Mouse (Mus musculus) stomach, postnatal 0 days (tissue): ENCODE data around the gene Tnk1. TPM values are rescaled to one million over a fixed set of nuclear protein-coding genes. Genes with fewer than 3 reads are reported as not detected.
A peak's percentile ranks its signal among the peaks of the same experiment; 100 is the strongest.
"Not testable (repeated sequence)": the region's sequence is repeated elsewhere in the genome, so short reads cannot be mapped to it uniquely, and the experiment has no call there.

ENCODE experiments used
- ATAC-seq: fragments of 200-750 bp; cut with Nextera tagmentation; 2 replicates; pipeline ENCODE4 v1.8.0; 2017; ENCODE audit not compliant: low FRiP score, low TSS enrichment
- DNase-seq: peaks from one replicate; pipeline ENCODE4 v3.0.0-alpha.2; 2016; ENCODE audit warnings: low spot score
- H3K27ac ChIP-seq: fragments of 300-500 bp; sonication (generic); replicated peaks from 2 replicates; pipeline ENCODE4 v1.5.1; 2014; ENCODE audit warnings: mild to moderate bottlenecking, control low read depth
- H3K27me3 ChIP-seq: fragments of 300-500 bp; sonication (generic); 2 replicates; pipeline ENCODE4 v1.6.1; 2014; ENCODE audit warnings: low read length; ENCODE audit not compliant: control insufficient read depth, insufficient read depth
- H3K36me3 ChIP-seq: fragments of 300-500 bp; sonication (generic); 2 replicates; pipeline ENCODE4 v1.6.1; 2014; ENCODE audit warnings: low read length, mixed read lengths; ENCODE audit not compliant: control insufficient read depth, insufficient read depth
- H3K4me1 ChIP-seq: fragments of 300-500 bp; sonication (generic); replicated peaks from 2 replicates; pipeline ENCODE4 v1.6.1; 2014; ENCODE audit warnings: antibody characterized with exemption; ENCODE audit not compliant: control insufficient read depth, insufficient read depth
- H3K4me2 ChIP-seq: fragments of 300-500 bp; sonication (generic); replicated peaks from 2 replicates; pipeline ENCODE4 v1.6.1; 2014; ENCODE audit warnings: low read depth, mild to moderate bottlenecking, control low read depth, moderate library complexity
- H3K4me3 ChIP-seq: fragments of 300-500 bp; sonication (generic); 2 replicates; pipeline ENCODE4 v1.5.1; 2014; ENCODE audit warnings: low read depth, low read length, control low read depth
- H3K9ac ChIP-seq: fragments of 300-500 bp; sonication (generic); 2 replicates; pipeline ENCODE4 v1.6.1; 2014; ENCODE audit warnings: mild to moderate bottlenecking, low read length, control low read depth, mixed read lengths
- H3K9me3 ChIP-seq: fragments of 300-500 bp; sonication (generic); 2 replicates; pipeline ENCODE4 v1.6.1; 2016; ENCODE audit warnings: low read length; ENCODE audit not compliant: control insufficient read depth
- CTCF ChIP-seq: IDR thresholded peaks from 2 replicates; pipeline ENCODE4 v1.5.1; 2016; ENCODE audit warnings: antibody characterized with exemption, low read depth, mild to moderate bottlenecking, moderate library complexity
- EP300 ChIP-seq: optimal IDR thresholded peaks from 2 replicates; pipeline ENCODE3; 2016; ENCODE audit warnings: antibody characterized with exemption
- WGBS: fragments of 180-500 bp; shearing (Covaris S2); extraction: QIAGEN DNeasy Blood & Tissue Kit; methylation state at CpG from one replicate; pipeline ENCODE4 v1.1.7; 2014; 5-methylcytosine and 5-hydroxymethylcytosine counted together
- polyA plus RNA-seq: library from polyadenylated mRNA; unstranded; fragments of >200 nt; fragmentation: Nextera tagmentation; extraction: Ambion mirVana; gene quantifications from 2 replicates; pipeline ENCODE4 v1.2.1, GENCODE M21; 2015

Tnk1 gene
- polyA plus RNA-seq, 1 experiment from 2014 or later: 12.3 TPM

DNA sequence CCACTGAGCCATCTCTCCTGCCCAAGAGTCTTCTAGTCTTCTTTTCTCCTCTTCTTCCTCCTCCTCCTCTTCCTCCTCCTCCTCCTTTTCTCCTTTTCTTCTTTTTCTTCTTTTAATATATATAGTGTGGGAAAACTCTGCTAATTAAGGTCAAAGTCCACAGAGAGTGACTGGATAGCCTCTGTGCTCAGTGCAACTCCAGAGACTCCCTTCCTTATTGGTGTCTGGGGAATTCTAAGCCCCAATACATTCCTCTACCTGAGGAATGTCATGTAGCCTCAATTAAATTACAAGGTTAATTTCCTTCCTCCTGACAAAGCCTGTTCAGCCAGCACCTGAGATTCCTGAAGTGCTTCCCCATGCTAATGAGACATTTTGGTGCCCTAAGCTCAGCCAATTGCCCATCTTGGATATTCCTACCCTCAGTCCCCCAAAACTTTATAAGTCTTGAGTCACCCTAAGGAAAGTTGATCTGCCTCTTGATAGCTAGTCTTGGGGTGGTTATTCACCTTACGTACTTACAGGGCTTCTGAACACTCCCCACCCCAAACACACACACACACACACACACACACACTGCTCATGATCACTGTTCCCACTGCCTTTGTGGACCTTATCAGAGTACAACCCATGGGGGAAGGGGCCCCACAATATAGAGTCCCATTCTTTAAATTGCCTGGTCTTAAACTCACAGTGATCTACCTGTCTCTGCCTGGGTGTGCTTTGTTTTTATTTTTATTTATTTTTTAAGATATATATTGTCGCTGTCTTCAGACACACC lies 11.9 kb upstream of the Tnk1 start:
- DNase-seq (no peak), ATAC-seq (no peak)
- 85% methylated on average over 2 of the region's 2 CpGs for WGBS
- H3K9ac ChIP-seq: no peak overlapping the region
- H3K9me3 ChIP-seq: no peaks in the 10 kb centered on the region
- H3K36me3 ChIP-seq: no peaks in the 10 kb centered on the region
- no peak overlapping the region for H3K4me3 ChIP-seq
- H3K4me1 ChIP-seq: no peaks in the 10 kb centered on the region
- H3K4me2 ChIP-seq: no peak overlapping the region
- H3K27me3 ChIP-seq: no peaks in the 10 kb centered on the region
- TF ChIP-seq EP300: no peak
- TF ChIP-seq CTCF: no peak
- H3K27ac ChIP-seq: no peak overlapping the region

- Histone ChIP-seq H3K36me3 (no peaks in the 10 kb centered on the region), H3K4me1 (no peaks in the 10 kb centered on the region), H3K9ac (no peak overlapping the region), H3K4me3 (no peak overlapping the region), H3K27ac (no peak overlapping the region), H3K9me3 (no peaks in the 10 kb centered on the region), H3K4me2 (no peak overlapping the region), H3K27me3 (no peaks in the 10 kb centered on the region)
- WGBS: 56% methylated on average over 9 of the region's 9 CpGs
- ATAC-seq (no peak), DNase-seq (no peak)
- no peak for TF ChIP-seq CTCF
Observed at GRCm38 (mm10) chr11:69867335-69867734, 8.8 kb upstream of the Tnk1 start.

GRCm38 (mm10) chr11:69865561-69865960 lies 7.0 kb upstream of the Tnk1 start:
- no peak overlapping the region for H3K4me2 ChIP-seq
- no peaks in the 10 kb centered on the region for H3K4me1 ChIP-seq
- H3K36me3 ChIP-seq: no peaks in the 10 kb centered on the region
- TF ChIP-seq EP300: no peak
- TF ChIP-seq CTCF: no peak
- 80% methylated on average over 9 of the region's 9 CpGs for WGBS
- no peak overlapping the region for H3K27ac ChIP-seq
- DNase-seq: no peak
- H3K4me3 ChIP-seq: no peak overlapping the region
- H3K9me3 ChIP-seq: no peaks in the 10 kb centered on the region
- no peak for ATAC-seq
- no peaks in the 10 kb centered on the region for H3K27me3 ChIP-seq
- H3K9ac ChIP-seq: no peak overlapping the region

DNA sequence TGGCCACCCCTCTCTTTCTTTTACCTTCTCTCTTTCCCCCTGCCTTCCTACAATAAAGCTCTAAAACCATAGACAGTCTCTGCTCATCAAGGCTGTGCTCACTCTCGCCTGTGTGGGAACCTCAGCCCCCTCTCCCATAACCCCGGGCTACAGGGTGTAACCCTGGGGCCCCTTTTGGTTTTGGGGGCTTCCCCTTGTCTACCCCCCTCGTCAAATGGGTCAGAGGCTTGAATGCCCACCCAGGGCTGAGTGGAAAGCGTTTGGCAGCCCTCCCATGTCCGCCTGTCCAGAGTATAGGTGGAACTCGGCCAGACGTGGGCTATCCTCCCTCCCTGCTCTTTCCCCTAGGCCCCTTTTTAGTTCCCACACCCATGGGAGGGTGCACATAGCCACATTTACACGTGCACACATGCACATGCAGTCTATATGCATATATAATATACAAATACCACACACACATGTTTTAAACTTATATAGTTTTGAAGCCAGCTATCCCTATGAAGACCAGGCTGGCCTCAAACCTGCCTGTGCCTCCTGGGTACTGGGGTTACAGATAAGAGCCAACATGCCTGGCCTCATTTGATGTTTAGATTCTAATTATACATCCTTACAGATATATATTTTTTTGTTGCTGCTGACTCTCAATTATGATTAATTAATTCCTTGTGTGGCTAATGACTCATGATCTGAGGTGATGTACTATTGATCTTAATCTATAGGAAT lies 5.8 kb upstream of the Tnk1 start:
- Histone ChIP-seq H3K36me3 (no peaks in the 10 kb centered on the region), H3K27me3 (no peaks in the 10 kb centered on the region), H3K9me3 (no peaks in the 10 kb centered on the region), H3K9ac (no peak overlapping the region), H3K4me3 (no peak overlapping the region), H3K27ac (no peak overlapping the region), H3K4me1 (no peaks in the 10 kb centered on the region), H3K4me2 (no peak overlapping the region)
- DNase-seq: no peak
- no peak for TF ChIP-seq EP300
- TF ChIP-seq CTCF: no peak
- WGBS: 38% methylated on average over 8 of the region's 8 CpGs
- ATAC-seq: no peak

DNA sequence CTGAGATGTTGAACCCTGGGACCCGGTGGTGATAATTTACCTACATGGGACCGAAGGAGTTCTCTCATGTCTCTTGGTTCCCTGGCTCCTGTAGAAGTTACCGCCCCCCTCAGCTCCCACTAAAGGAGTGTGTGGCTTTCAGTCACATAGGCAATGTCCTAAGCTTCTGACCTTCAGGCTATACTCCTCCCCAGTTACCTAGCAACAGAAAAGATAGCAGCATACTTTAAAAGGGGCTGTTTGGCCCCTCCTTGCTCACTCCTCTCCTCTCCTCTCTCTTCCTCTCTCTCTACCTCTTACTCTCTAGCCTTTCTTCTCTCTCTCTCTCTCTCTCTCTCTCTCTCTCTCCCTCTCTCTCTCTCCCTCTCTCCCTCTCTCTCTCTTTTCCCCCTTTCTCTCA lies 5.2 kb upstream of the Tnk1 start:
- not testable (repeated sequence) for H3K27me3 ChIP-seq, H3K4me2 ChIP-seq, H3K36me3 ChIP-seq, H3K4me1 ChIP-seq, H3K4me3 ChIP-seq, ATAC-seq, H3K9ac ChIP-seq, H3K9me3 ChIP-seq, H3K27ac ChIP-seq, DNase-seq
- WGBS: 63% methylated on average over 3 of the region's 3 CpGs

- no peak for ATAC-seq
- DNase-seq: no peak
- WGBS: 36% methylated on average over 16 of the region's 16 CpGs
- H3K27ac ChIP-seq: no peak overlapping the region
- TF ChIP-seq CTCF (peak; percentile 64), EP300 (no peak)
- no peaks in the 10 kb centered on the region for H3K9me3 ChIP-seq
- H3K36me3 ChIP-seq: peaks cover 11% of the 10 kb centered on the region
- no peaks in the 10 kb centered on the region for H3K4me1 ChIP-seq
- no peak overlapping the region for H3K9ac ChIP-seq
- no peak overlapping the region for H3K4me3 ChIP-seq
- no peak overlapping the region for H3K4me2 ChIP-seq
- H3K27me3 ChIP-seq: no peaks in the 10 kb centered on the region
Observed at GRCm38 (mm10) chr11:69855347-69855746, 3.2 kb downstream of the Tnk1 start.
